Mouse (Mus musculus) neutrophil, adult 5-6 weeks (primary cell): ENCODE measurements around the gene Hnrnpa2b1. TPM values are rescaled to one million over a fixed set of nuclear protein-coding genes. Genes with fewer than 3 reads are reported as not detected.
"Not testable (repeated sequence)": the region's sequence is repeated elsewhere in the genome, so short reads cannot be mapped to it uniquely, and the experiment has no call there.

Experiments
- ATAC-seq: fragments of 151-379, 151-347 bp; 2 replicates; pipeline ENCODE4 v1.8.0; 2017; ENCODE audit warnings: mild to moderate bottlenecking, moderate TSS enrichment; ENCODE audit not compliant: insufficient number of reproducible peaks, poor library complexity, low FRiP score, severe bottlenecking; ENCODE audit errors: extremely low read depth
- total RNA-seq: library from RNA; stranded (forward); fragments of 200-1000 nt; gene quantifications from 2 replicates; pipeline ENCODE4 v1.2.3, GENCODE M21; 2017

The Hnrnpa2b1 gene
- total RNA-seq: 1,724 and 1,899 TPM in 2 replicates

DNA sequence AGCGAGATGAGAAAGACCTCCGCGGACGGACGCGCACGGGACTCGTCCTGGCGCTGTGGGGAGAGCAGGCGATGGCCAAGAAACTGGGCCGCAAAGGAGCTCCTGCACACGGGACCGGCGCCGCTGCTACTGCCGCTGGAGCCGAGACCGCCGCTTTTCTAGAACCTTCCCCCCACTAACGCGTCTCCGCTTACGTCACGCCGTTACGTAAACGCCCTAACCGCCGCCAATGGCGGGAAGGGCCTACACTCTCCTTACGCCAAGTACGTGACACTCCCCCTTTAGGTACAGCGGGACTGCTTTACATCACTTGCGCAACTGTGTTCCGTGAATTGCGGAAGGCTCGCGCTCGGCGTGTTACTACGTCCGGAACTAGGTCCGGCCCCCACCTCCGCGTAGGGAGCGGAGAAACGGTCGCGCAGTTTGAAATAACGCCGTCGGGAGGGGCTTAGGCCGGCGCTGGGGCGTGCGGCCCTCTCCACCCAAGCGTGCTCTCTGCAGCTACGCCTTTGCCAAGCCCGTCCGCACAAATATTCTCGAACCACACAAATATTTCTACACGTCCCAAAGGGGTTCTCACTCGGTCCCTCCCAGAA is at the start of gene Hnrnpa2b1:
Gene Hnrnpa2b1 (minus strand): TSS at position 180 of the 596 bp plus-strand sequence.
- peak; percentile 89 for ATAC-seq

DNA sequence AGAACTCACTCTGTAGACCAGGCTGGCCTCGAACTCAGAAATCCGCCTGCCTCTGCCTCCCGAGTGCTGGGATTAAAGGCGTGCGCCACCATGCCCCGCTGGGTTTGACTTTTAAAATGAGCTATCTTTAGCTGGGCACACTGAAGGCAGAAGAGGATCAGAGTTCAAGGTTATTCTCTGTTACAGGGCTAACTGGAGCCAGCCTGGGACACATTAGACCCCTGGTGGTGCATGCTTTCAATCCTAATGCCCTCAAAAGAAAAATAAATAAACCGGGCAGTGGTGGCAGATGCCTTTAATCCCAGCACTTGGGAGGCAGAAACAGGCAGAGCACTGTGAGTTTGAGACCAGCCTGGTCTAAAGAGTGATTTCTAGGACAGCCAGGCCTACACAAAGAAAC is 45.2 kb upstream of the Hnrnpa2b1 start:
- ATAC-seq: no peak

DNA sequence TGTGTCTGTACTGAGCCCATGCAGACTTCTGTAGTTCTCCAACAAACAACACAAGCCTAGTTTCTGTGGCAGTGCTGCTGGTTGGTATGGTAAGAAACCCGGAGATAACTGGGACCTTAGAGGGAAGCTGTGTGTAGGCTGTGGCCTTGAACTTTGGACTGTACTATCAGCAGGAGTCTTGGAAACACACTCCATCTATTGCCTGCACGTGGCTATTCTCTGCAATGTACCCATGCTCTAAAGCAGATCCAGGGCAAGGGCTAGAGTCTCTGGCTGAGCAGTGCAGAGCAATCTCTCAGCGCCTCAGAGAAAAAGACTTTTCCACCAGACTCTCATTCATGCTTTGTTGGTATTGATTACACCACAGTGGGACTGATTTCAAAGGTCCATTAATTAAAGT is 44.1 kb upstream of the Hnrnpa2b1 start:
- no peak for ATAC-seq

DNA sequence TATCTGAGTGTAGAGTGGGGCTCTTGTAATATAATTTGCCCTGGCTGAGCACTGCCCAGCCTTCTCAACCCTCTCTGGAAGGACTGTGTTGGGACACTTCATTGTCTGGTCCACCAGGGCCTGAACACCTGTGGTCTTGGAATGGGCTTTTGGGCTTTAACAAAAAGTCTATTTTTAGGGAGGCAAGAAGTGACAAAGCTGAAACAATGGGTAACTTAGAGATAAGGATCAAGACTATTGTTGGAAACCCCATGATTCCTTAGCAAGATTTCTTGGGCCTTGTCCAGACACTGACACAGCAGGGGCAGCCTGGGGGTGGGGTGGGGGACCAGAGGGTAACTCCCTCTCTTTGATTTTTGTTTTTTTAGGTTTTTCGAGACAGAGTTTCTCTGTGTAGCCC is 41.3 kb upstream of the Hnrnpa2b1 start:
- no peak for ATAC-seq

DNA sequence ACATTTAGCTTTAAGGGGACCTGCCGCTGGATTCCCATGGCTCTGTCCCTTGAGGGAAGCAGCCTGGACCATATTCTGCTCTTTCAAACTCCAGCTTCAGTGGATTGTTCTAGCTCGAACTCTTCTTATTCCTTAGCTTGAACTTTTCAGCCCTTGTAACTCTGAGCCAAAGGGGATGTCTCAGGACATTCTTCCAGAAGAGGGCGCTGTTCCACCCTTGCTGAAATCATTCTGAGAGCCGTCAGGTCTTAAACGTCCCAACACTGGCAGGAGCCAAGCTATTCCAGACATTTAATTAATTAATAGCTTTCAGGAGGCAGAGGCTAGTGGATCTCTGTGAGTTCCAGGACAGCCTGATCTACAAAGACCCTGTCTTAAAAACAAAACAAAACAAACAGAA is 40.4 kb upstream of the Hnrnpa2b1 start:
- ATAC-seq: peak; percentile 51

DNA sequence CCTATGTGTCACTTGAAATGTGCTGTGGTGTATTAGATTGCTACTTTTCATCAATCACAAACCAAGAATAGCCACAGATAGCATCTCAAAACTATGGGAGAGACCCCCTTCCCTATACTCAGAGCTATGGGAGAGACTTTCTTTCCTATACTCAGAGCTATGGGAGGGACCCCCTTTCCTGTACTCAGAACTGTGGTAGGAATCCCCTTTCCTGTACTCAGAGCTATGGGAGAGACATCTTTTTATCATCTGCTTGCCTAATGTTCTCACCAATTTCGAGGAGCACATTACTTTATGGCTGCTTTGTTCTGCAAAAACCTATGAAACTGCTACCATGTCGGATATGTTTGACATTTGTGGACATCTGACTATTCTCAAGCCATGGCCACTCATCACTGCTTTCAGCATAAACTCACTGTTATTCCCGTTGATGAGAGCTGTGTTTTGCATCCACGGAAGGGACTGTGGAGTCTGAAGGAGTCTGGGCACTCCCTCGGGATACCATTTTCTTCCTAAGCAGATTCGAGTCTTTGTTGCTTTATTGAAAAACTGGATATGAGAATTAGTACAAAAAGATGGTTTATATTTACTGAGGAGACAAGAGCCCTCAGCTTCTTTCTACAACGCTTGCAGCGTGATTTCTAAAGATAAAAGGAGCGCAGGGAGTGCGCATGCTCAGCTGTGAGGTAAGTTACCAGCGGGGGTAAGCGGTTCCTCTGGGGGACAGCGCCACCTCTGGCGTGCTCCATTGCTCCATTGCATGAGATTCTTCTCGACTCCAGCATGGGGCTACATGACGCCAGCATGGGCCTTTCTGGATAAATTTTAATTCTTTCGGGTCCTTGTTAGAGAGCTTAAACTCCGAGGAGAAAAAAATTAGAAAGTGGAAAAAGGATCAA is 39.3 kb upstream of the Hnrnpa2b1 start:
- peak; percentile 92 for ATAC-seq

DNA sequence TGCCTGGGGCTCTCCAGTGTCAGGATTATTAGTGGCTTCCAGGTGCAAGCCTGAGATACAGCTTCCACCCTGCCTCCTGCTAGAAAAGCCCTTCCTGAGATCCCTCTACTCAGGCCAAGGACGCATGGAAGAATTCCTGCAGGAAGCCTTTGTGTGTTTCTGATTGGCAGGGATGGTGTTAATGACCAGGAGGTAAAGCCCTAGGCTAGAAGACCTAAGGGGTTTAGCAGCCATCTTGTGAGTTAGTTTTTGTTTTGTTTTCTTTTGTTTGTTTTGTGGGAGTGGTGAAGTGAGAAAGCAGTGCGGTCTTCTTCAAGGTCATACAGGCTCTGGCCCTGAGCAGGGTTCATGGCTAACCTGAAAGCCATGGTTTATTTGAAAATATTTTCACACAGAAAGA is 37.9 kb upstream of the Hnrnpa2b1 start:
- no peak for ATAC-seq

DNA sequence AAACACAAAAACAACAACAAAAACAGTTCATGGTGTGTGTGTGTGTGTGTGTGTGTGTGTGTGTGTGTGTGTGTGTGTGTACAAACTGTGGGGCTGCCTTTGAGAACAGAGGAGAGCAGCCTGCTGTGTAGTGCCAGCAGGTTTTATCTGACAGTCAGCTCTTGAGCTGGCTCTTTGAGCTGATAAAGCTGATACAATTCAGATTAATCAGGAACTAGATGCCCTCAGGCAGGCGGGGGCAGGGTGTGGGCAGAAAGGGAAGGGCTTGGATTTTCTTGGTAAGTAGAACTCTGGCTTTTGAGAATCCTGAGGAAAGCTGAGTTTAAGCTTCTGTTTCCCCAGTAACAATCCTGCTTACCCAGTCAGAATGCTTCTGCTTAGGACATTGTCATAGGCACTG is 36.0 kb upstream of the Hnrnpa2b1 start:
- no peak for ATAC-seq

DNA sequence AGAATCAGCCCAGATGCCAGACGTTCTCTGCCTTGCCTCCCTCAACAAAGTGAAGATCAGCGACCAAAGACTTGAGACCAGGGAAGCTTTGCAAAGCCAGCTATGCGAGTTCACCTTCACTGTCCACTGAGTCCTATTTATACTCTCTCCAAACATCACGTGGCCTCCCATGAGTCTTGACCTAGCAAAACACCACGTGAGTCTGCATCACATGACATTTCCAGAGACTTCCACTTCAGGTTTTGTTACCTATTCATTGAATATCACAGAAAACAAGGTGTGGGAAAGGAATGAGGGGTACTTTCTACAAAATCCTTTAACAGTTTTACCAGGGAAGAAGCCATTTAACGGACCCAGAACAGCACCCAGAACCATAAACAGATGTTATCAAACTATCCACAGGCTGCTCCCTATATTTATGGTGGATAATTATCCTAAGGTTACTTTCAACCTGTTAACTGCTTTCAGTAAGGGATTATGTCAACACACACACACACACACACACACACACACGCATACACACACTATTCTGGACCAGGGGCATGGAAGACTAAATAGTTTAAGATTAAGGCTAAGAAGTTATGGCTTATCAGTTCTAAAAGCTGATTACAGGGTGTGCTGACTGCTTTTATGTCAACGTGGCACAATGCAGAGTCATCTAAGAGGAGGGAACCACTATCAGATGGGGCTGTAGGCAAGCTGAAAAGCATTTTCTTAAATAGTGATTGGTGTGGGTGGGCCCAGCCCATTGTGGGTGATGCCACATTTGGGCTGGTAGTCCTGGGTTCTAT is 27.8 kb upstream of the Hnrnpa2b1 start:
- no peak for ATAC-seq

DNA sequence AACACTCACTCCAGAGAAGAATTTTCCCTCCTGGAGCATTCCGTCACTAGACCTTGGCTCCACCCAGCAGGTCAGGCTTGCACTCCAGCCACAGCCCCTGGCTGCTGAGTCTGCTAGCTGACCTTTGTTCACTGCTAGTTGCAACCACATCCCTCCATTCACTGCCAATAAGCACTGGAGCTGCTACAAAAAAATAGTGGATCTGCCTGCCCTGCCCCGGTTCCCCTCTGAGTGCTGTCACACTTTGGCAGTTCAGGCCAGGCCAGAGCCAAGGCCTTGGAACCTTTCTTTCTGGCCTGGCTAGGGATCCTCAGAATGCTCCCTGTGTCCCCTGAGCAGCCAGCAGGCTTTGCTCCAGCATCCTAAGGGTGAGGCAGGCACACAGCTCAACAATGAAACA is 20.1 kb upstream of the Hnrnpa2b1 start:
- no peak for ATAC-seq

DNA sequence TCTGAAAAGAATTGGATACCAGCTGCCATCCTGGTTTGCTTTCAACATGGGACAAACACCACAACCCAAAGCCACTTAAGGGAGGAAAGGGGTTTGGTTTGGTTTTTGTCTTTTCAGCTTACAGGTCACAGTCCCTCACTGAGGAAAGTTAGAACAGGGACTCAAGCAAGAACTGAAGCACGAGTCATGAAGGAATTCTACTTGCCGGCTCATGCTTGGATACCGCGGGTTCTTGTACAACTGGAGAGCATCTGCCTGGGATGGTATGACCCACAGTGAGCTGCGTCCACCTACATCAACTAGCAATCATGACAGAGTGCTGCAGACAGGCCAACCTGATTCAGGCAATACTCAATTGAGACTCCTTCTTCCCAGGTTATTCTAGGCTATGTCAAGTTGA is 17.0 kb upstream of the Hnrnpa2b1 start:
- ATAC-seq: no peak

DNA sequence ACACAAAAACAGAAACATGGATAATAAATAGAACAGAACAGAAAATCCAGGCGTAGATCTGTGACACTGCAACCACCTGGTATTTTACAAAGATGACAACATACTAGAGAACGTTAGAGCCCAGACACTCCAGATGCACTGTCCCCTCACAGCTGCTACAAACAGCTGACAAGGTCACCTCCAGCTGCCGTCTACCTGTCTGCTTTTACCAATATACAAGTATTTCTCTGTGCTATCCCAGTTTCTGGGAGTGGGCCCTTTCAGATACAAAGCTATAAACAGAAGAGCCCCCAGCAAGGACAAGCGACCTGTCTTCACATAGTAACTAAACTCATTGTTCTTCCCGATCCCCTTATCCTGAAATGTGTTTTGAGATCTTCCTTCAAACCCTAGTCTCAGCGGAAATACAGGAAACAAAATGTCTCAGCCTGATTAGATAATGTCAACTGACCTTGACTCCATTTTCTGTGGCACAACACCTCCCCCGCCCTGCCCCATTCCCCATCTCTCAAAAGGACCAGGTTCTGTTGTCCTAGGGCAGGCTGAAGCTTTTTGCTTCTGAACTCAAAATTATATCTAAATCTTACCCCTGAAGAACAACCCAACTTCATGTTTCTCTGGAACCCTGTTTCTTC is 16.5 kb upstream of the Hnrnpa2b1 start:
- no peak for ATAC-seq

DNA sequence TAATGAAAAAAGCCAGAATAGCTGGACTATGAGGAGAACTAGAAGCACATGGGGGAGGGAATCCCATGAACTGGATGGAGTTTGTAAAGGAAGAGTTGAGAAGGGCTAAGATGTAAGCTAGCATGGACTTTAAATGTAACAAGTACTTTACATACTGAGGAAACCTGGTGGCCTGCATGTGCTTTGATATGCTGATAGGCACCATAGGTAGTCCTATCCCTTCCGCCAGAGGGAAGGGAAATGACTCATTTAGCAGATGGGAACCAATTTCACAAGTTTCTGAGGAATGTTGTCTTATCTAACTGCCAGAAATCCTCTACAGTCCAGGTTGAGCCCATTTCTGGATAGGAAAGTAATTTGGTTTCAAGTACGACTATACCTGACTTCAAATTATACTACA is 16.0 kb upstream of the Hnrnpa2b1 start:
- no peak for ATAC-seq

DNA sequence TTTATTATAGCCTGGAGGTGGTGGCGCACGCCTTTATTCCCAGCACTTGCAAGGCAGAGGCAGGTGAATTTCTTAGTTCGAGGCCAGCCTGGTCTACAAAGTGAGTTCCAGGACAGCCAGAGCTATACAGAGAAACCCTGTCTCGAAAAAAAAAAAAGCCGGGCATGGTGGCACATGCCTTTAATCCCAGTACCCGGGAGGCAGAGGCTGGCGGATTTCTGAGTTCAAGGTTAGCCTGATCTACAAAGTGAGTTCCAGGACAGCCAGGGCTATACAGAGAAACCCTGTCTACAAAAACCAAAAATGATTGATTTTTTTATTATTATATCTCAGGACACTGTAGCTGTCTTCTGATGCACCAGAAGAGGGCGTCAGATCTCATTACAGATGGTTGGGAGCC is 14.9 kb upstream of the Hnrnpa2b1 start:
- not testable (repeated sequence) for ATAC-seq

DNA sequence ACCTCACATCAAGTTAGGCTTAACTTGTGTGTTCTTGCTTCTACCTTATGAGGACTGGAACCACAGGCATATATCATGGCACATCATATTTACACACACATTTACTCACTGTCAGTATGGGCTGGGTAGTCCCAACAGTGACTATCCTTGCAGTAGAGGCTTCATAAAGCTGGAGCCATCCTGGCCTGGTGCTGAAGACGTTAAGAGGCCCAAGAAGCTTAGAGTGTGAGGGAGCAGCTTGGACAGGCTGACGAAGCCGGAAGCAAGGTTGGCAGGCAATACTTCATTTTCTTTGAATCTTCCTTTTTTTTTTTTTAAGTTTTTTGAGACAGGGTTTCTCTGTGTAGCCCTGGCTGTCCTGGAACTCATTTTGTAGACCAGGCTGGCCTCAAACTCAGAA is 14.2 kb upstream of the Hnrnpa2b1 start:
- ATAC-seq: no peak

DNA sequence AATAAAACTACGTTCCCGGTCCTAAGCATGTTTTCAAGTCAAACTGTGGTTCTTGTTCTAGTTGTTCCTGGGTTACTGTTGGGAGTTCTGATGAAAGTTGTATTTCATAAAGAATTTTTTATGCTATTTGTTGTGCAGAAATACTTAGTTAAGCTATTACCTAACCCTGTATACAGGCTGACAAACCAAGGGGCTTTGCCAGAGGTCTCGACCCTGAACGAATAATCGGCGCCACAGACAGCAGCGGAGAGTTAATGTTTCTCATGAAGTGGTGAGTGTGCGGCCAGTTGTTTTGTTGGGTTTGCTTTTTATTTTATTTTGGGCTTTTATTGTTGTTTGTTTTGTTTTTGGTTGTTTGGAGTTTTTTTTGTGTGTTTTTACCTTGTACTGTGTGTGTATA is 11.9 kb upstream of the Hnrnpa2b1 start:
- no peak for ATAC-seq

DNA sequence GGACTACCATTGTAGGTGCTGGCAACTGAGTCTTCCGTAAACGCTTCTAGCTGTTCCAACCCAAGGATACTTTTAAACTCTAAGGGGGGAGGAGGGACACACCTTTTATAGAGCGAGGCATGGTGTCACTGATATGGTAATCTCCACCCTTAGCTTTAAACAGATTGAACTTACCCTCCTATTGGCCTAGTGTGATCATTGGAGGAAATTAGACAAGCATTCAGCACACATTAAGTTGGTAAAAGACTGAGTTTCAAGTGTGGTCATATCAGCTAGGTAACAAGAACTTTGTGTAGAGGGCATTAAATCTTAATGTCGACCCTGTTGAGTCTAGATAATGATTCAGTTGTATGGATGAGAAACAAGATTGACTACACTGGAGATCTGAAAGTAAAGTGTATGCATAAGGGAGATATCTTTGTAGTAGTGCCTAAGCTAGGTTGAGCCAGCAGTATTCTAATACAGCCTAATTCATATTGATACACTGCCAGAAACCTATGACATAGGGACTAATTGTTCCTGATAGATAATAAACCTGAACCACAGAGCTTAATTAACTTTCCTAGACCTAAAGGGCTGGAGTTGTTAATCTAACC is 9.5 kb upstream of the Hnrnpa2b1 start:
- ATAC-seq: no peak

DNA sequence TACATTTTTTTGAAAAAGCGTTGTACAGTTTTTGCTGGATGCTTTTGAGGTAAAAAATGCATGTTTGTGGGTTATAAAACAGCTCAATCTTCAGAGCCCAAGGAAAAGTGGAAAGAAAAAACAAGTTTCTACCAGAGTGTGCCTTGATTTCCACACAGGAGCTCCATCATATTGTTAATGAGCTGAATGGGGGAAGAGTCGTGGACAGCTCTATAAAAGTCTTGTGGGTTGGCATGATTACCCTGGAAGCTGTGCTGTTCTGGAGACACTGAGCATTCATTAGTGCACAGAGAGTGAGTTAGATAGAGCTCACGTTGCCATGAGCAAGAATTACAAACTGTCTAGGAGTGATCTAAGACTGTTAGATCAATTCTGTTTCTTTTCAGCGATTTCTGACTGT is 2.5 kb upstream of the Hnrnpa2b1 start:
- ATAC-seq: no peak

DNA sequence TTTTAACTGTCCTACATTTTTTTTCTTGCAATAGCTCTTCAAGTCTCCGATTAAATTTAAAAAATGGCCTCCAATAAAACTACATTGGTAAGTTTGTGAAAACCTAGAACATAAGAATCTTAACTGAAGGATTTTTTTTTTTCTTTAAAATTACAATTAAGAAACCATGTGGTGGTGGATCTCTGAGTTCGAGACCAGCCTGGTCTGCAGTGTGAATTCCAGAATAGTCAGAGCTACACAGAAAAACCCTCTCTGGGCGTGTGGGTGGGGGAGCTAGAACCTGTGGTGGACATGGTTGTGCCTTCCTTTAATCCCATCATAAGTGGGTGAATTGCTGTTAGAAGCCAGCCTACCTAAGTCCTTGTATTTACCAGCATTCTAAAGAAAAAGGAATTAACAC is 2.1 kb upstream of the Hnrnpa2b1 start:
- ATAC-seq: no peak
